Mouse (Mus musculus): ENCODE results near the gene Gpc3.

DNA sequence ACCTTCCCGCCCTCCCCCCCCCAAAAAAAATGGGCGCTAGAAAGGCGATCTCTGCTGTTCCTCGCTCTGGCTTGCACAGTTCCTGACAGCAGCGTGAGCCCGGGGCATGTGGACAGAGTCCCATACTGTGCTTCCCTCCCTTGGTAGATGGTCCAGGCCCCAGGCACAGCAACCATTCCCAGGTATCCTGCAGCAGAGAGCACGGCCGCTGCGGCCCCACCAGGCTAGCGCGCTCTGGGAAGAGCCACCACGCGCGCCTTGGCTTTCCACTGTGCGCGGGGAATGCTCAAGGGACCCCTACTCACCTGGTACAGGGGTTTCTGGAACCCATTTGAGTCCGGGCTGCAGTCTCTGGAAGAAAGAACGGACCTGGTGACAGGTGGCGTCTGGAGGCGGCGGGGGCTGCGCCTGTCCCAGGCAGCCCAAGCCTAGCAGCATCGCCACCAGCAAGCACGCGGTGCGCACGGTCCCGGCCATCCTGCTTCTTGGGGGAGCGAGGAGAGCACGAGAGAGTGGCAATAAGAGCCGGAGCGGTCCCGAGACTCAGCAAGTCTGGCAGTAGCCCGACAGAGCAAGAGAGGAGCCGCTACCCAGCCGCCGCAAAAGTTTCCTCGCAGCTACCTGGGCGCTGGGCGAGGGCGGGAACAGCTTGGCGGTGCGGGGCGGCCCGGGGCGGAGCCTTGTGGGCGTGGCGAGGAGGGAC is at the start of gene Gpc3:
- no peak for TF ChIP-seq MYC (IDR thresholded peaks at IDR 0.05; ENCODE audit: low read depth, low read length)
- no peak for TF ChIP-seq POLR2A (IDR thresholded peaks at IDR 0.05; ENCODE audit: low read depth, low read length)

Measured in CH12.LX (cell line).